Mouse (Mus musculus): ENCODE measurements around the gene Itgb5.
A peak's percentile ranks its signal among the peaks of the same experiment; 100 is the strongest.

Itgb5 gene

DNA sequence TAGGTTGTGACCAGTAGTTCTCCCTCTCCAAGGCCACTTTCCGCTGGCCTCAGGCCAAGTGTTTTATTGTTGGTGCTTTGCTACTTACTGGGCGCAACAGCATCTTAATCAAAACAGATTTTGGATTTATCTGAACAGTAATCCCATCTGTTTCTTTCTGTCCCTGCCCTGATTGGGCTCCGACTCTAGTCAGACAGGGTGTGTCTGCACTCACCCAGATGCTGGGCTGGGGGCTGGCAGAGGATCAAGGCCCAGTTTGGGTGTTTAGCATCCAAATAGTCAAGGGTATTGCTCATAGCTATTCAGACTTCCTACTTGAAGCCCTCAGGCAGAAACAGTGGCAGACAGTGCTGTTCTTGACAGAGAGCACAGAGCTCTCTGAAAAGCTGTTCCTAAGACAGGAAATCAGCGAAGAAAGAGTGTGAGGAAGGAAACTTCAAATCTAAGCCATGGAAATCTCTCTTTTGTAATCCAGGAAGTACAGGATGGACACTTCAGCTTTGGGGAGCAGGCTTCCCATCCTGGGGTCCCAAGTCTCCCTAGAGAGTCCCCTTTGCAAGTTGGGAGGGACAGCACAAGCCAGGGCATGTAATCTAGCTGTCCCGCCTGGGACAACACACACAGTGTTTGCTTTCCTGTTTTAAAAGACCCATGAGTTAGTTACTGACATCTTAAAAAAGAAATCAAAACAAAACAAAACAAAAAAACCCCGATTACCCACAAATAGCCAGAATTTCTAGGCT lies 48.7 kb downstream of the Itgb5 start:
- DNase-seq (ENCODE audit: low spot score): no peak

DNA sequence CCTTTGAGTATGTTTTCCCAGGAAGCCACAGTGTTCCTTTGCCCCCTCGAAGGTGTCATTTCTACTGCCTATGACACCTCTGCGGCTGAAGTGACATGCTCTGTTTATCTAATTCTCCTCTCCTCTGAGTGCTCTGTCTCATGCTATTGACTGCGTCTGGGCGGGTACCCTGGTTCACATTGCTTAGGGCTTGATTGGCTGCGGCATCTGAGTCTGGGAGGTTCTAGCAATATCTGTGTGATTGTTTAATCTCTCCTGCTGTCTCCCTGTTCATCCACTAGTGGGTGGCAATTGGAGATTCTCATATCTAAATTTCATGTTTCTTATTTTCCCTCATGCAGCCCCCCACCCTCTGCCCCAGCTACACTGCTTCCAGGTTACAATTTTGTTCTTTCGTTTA lies 49.6 kb downstream of the Itgb5 start:
- DNase-seq (ENCODE audit: low spot score): peak; percentile 29

GRCm38 (mm10) chr16:33879556-33879955 lies 50.1 kb downstream of the Itgb5 start:
- peak; percentile 35 for DNase-seq (ENCODE audit: low spot score)

DNA sequence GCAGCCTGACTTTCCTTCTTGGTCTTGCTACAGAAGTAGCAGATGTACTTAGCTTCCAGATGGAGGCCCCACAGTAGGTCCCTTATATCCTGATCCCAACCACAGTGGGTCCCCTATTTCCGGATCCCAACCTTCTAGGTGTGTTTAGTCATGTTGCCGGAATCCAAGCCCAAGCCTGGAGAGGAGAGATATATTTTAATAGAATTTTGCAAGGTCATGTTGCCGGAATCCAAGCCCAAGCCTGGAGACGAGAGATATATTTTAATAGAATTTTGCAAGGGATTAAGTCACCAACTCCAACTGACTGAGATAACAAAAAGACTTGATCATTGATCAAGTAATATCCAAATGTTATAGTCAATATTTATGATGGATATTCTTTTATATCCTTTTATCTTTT lies 51.3 kb downstream of the Itgb5 start:
- no peak for DNase-seq (ENCODE audit: low spot score)

DNA sequence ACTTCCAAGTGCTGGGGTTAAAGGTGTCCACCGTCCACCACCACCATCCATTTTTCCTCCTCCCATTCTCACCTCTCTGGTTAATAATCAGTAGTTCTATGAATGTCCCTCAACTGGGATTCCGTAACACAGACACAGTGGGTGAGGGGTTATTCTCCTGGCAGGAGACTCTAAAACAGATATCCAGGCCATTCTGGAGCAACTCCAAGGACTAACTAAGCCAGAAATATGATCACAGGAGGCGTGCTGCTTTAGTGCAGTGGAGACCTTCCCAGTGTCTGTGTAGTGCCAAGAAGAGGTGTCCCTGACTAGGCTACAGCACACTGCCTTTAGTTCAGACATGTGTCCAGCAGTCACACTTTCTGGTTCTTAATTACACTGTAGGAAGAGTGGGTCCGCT lies 53.1 kb downstream of the Itgb5 start:
- DNase-seq (ENCODE audit: low spot score): no peak

DNA sequence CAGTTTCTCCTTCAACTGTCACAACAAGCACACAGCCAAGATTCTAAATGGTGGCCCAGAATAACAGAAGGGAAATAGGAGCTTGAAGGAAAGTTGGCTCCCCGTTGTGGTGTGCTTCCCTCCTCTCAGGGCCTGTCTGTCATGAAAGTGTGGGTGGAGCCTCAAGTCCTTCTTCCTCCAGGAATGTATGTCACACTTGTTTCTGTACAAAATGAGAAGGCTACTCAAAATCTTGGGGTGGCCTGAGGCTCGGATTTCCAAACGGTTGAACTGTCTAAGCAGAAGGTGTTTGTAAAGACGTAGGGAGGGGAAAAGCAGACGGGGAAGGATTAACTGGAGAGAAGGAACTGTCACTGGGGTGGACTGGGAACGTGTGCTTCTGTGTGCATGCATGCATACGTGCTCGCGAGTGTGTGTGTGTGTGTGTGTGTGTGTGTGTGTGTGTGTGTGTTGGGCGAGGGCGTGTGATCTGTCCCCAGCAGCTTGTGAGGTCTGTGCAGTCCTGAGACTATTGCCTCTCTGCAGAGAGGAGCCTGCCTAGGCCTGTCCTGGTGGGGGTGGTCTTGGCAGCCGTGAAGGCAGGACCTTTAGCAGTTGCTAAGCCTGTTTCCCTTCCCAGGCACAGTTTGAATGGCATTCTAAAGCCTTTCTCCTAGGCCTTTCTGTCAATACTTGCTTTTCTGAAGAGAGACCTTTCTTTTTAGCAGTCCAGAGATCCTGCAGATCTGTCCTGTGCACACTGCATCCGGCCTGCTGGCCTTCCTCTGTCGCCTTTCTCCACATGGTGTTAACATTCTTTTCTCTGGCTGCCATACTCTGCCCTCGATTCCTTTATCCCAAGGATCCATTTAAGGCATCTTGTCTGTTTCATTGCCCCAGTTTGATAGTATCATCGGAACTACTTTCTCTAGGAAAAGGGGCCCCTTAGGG lies 53.8 kb downstream of the Itgb5 start:
- peak; percentile 68 for DNase-seq (ENCODE audit: low spot score)

DNA sequence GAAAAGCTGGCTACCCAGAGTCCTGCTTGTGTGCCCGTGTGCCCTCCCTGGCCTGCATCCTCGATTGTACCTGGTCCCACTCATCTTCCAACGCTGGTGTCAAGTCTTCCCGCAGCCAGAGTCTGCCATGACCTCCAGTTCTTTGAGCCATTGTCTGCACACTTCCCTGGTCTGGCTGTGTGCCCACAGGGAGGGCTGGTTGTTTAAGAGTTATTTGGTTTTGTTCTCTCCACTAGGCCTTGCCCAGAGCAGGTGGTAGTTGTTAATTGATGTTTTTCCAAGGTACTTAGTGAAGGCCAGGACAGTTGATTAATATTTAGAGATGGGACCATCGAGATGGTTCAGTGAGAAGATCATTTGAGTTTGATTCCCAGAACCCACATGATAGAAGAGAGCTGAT lies 54.7 kb downstream of the Itgb5 start:
- no peak for DNase-seq (ENCODE audit: low spot score)

DNA sequence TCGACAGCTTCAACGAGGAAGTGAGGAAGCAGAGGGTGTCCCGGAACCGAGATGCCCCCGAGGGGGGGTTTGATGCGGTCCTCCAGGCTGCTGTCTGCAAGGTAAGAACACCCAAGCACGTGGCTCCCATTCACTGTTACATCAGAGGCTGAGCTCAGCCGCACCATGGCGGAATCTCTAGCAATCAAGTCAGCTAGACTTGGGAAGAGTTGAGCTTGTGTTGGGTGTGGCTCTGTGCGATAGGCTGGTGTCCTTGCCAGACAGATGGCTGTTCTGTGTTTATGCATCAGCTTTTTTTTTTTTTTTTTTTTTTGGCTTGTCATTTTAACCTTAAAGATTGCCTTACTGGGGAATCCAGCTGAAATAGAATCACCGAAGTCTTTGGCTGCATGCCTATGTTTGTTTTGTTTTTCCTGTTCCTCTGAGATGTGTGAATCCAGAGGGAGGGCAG lies 55.6 kb downstream of the Itgb5 start:
- no peak for DNase-seq (ENCODE audit: low spot score)

- DNase-seq (ENCODE audit: low spot score): no peak
These were observed 56.3 kb downstream of the Itgb5 start for GRCm38 (mm10) chr16:33885671-33886328.

GRCm38 (mm10) chr16:33886665-33887064 lies 57.2 kb downstream of the Itgb5 start:
- peak; percentile 70 for DNase-seq (ENCODE audit: low spot score)

DNA sequence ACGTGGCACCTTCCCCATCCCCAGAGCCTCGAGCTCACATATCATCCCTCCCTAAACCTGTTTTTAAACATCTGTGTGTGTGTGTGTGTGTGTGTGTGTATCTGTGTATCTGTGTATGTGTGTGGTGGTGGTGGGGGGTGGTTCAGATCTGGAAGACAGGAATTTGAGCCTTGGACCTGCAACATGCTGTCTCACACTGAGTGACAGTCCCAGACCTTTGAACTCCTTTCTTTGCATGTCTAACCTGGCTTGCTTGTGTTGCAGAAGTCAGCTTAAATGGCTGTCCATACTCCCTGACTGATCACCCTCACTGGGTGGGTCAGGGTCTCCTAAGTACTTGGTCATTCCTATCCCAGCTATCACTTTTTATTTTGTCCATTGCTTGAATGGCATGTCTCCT lies 58.5 kb downstream of the Itgb5 start:
- no peak for DNase-seq (ENCODE audit: low spot score)

DNA sequence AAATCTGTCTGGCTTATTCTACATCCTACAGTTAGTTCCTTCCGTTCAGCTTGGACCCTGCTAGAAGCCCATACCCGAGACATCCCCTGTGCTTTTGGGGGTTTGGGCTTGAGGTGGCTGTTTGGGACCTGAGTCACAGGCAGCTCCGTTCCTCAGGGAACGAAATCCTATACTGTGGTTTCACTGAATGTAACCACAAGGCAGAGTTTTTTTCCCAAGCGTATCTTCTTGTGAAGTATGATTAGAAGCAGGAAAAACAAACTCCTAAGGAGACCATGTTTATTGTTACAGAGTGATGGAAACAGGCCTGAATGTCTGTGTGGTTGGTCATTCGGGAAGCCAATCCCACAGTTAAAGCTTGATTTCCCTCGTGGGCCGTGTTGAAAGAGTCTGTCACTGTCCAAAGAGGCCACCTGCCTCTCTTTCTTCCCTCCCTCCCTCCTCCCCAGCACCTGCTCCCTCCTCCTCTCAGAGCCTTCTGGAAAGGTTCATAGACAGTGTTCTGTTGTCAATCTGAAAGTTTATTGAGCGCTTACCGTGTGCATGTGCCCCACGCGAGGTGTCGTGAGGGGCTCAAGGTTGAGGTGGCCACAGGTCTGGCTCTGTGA lies 59.6 kb downstream of the Itgb5 start:
- no peak for DNase-seq (ENCODE audit: low spot score)

- DNase-seq (ENCODE audit: low spot score): peak; percentile 64
These were observed 61.6 kb downstream of the Itgb5 start for GRCm38 (mm10) chr16:33891099-33891498.

- DNase-seq (ENCODE audit: low spot score): peak; percentile 57
These were observed 62.3 kb downstream of the Itgb5 start for GRCm38 (mm10) chr16:33891561-33892281.

- DNase-seq (ENCODE audit: low spot score): no peak
These were observed 63.1 kb downstream of the Itgb5 start for GRCm38 (mm10) chr16:33892539-33892938.

GRCm38 (mm10) chr16:33893796-33894195 lies 64.3 kb downstream of the Itgb5 start:
- DNase-seq (ENCODE audit: low spot score): no peak

GRCm38 (mm10) chr16:33894449-33894848 lies 65.0 kb downstream of the Itgb5 start:
- DNase-seq (ENCODE audit: low spot score): no peak

DNA sequence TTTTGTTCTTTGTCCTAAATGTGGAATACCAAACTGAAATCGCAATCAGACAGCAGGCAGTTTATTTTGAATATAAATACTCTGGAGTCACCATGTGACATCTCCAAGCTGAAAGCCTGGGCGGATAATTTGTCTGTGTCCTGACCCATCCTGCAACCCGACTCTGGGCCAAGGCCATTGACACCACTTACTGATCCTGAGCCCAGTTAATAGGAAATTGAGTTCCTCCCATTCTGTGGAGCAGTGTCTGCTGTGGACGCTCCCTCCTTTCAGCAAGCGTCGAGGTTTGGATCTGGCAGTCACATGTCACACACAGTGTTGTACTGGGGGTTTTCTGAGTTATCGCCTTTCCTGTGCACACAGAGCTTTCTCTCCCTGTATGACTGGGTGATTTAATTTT lies 66.2 kb downstream of the Itgb5 start:
- peak; percentile 17 for DNase-seq (ENCODE audit: low spot score)

- no peak for DNase-seq (ENCODE audit: low spot score)
These were observed 67.3 kb downstream of the Itgb5 start for GRCm38 (mm10) chr16:33896801-33897200.

GRCm38 (mm10) chr16:33903664-33904441 lies 74.4 kb downstream of the Itgb5 start:
- peak; percentile 83 for DNase-seq (ENCODE audit: low spot score)

GRCm38 (mm10) chr16:33904553-33904952 lies 75.1 kb downstream of the Itgb5 start:
- no peak for DNase-seq (ENCODE audit: low spot score)
